Comparison of ENCODE assay signal across 16 mouse cellular contexts in the genomic region with DNA sequence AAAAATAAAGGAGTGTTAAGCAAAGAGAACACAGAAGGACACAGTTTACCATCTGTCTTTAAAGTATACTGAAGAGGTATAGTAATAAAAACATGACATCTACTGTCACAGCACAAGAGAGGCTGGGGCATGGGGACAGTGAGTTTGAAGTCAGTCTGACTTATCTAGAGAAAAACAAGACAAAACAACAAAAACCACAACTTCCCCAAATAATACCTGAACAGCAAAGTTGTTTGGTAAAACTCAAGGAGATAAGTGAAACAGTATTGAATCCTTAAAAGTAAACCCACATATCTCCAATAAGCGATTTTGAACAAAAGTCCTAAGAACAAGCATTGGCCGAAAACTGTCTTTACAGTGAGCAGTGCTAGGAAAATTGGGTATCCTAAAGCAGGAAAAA.
"Had no signal": no experiment of that assay in that cellular context is flagged by ENCODE, and none has a peak within 500 bp of the region (broad histone marks: within the 10 kb centered on the region; RNA-seq: fewer than 3 reads in every experiment).

No protein-coding gene starts in this region.

- H3K4me2 ChIP-seq: neural tube, embryonic 13.5 days; neural tube, embryonic 15.5 days; stomach, embryonic 15.5 days had no signal

- H3K27ac ChIP-seq: neural tube, embryonic 13.5 days; neural tube, embryonic 15.5 days; stomach, embryonic 15.5 days; stomach, postnatal 0 days had no signal

- DNase-seq: retina, postnatal 1 day; right cerebral cortex, adult 18-20 months; right cerebral cortex, postnatal 14 days; right cerebral cortex, postnatal 25 days; right cerebral cortex, postnatal 4 days; spleen, adult 18-20 months; thymus, adult 18-20 months; thymus, adult 2 months; thymus, postnatal 14 days; thymus, postnatal 25 days; thymus, postnatal 36 days; thymus, postnatal 4 days had no signal

- H3K4me3 ChIP-seq: neural tube, embryonic 13.5 days; neural tube, embryonic 15.5 days; stomach, embryonic 15.5 days had no signal

- H3K27me3 ChIP-seq: neural tube, embryonic 13.5 days; neural tube, embryonic 15.5 days; stomach, embryonic 15.5 days had no signal

- H3K4me1 ChIP-seq: neural tube, embryonic 13.5 days; neural tube, embryonic 15.5 days; stomach, embryonic 15.5 days had no signal

- H3K9me3 ChIP-seq: neural tube, embryonic 13.5 days; neural tube, embryonic 15.5 days; stomach, embryonic 15.5 days had no signal

- H3K9ac ChIP-seq: neural tube, embryonic 13.5 days; neural tube, embryonic 15.5 days; stomach, embryonic 15.5 days had no signal

- H3K36me3 ChIP-seq: neural tube, embryonic 13.5 days; neural tube, embryonic 15.5 days; stomach, embryonic 15.5 days had no signal
